Mouse (Mus musculus) frontal cortex, postnatal 10 days (tissue): ENCODE results near the gene Acot6.
"Not testable (repeated sequence)": the region's sequence is repeated elsewhere in the genome, so short reads cannot be mapped to it uniquely, and the experiment has no call there.

ENCODE experiments used
- DNase-seq, 2 experiments: peaks; one replicate each; pipeline ENCODE4 v3.0.0; 2022; ENCODE audit warnings: low spot score in 2 of 2, mixed read lengths in 1 of 2

Gene Acot6

GRCm38 (mm10) chr12:84100604-84101492 lies at the start of gene Acot6:
TSS of gene Acot6 (plus strand) at chr12:84100654.
- DNase-seq: peak in 1 of 2 experiments; percentile 27

- not testable (repeated sequence) for DNase-seq
These were observed 49.7 kb upstream of the Acot6 start for GRCm38 (mm10) chr12:84050744-84051143.

GRCm38 (mm10) chr12:84051937-84052474 lies 48.4 kb upstream of the Acot6 start, which contains the start of gene Acot3:
TSS of gene Acot3 (plus strand) at chr12:84052144.
- DNase-seq: no peak

GRCm38 (mm10) chr12:84052609-84053008 lies 47.8 kb upstream of the Acot6 start:
- no peak for DNase-seq

- no peak for DNase-seq
These were observed 47.3 kb upstream of the Acot6 start for GRCm38 (mm10) chr12:84053173-84053572.

- no peak for DNase-seq
These were observed 46.6 kb upstream of the Acot6 start for GRCm38 (mm10) chr12:84053679-84054391.

- DNase-seq: no peak
These were observed 39.5 kb upstream of the Acot6 start for GRCm38 (mm10) chr12:84060946-84061345.

GRCm38 (mm10) chr12:84062336-84062735 lies 38.1 kb upstream of the Acot6 start:
- no peak for DNase-seq

- DNase-seq: no peak
These were observed 37.2 kb upstream of the Acot6 start for GRCm38 (mm10) chr12:84063228-84063627.

GRCm38 (mm10) chr12:84063833-84064232 lies 36.6 kb upstream of the Acot6 start:
- DNase-seq: no peak

GRCm38 (mm10) chr12:84064621-84065020 lies 35.8 kb upstream of the Acot6 start:
- DNase-seq: no peak

- DNase-seq: no peak
These were observed 32.7 kb upstream of the Acot6 start for GRCm38 (mm10) chr12:84067752-84068151.

- DNase-seq: no peak
These were observed 32.2 kb upstream of the Acot6 start for GRCm38 (mm10) chr12:84068296-84068695.

- no peak for DNase-seq
These were observed 31.5 kb upstream of the Acot6 start, which contains the start of gene Acot5 for GRCm38 (mm10) chr12:84068986-84069385. TSS of gene Acot5 (plus strand) at chr12:84069325.

GRCm38 (mm10) chr12:84069582-84069981 lies 30.9 kb upstream of the Acot6 start:
- peak in 1 of 2 experiments; percentile 23 for DNase-seq

- no peak for DNase-seq
These were observed 28.8 kb upstream of the Acot6 start for GRCm38 (mm10) chr12:84071696-84072095.

GRCm38 (mm10) chr12:84077371-84077990 lies 23.0 kb upstream of the Acot6 start:
- no peak for DNase-seq

GRCm38 (mm10) chr12:84083842-84084241 lies 16.6 kb upstream of the Acot6 start:
- DNase-seq: no peak

GRCm38 (mm10) chr12:84084581-84084980 lies 15.9 kb upstream of the Acot6 start:
- DNase-seq: no peak

GRCm38 (mm10) chr12:84094666-84095065 lies 5.8 kb upstream of the Acot6 start:
- not testable (repeated sequence) for DNase-seq

- DNase-seq: no peak
These were observed 849 bp upstream of the Acot6 start for GRCm38 (mm10) chr12:84099605-84100004.

GRCm38 (mm10) chr12:84100071-84100470 lies 383 bp upstream of the Acot6 start:
- no peak for DNase-seq
